Mouse (Mus musculus): ENCODE results near the gene Smarca4.
"Not testable (repeated sequence)": the region's sequence is repeated elsewhere in the genome, so short reads cannot be mapped to it uniquely, and the experiment has no call there.

Gene Smarca4

GRCm38 (mm10) chr9:21653253-21653652, 37.3 kb downstream of the Smarca4 start:
- no peak for DNase-seq (ENCODE audit: low spot score in 2 of 2)

- no peak for DNase-seq (ENCODE audit: low spot score in 2 of 2)
Measured at GRCm38 (mm10) chr9:21662034-21662433, 46.1 kb downstream of the Smarca4 start.

GRCm38 (mm10) chr9:21668946-21669345, 53.0 kb downstream of the Smarca4 start:
- DNase-seq (ENCODE audit: low spot score in 2 of 2) = no peak

GRCm38 (mm10) chr9:21670354-21670753, 54.4 kb downstream of the Smarca4 start:
- DNase-seq (ENCODE audit: low spot score in 2 of 2) = no peak

- no peak for DNase-seq (ENCODE audit: low spot score in 2 of 2)
Measured at GRCm38 (mm10) chr9:21671753-21672152, 55.8 kb downstream of the Smarca4 start.

- no peak for DNase-seq (ENCODE audit: low spot score in 2 of 2)
Measured at GRCm38 (mm10) chr9:21677706-21678105, 61.7 kb downstream of the Smarca4 start.

GRCm38 (mm10) chr9:21680448-21680847, 64.5 kb downstream of the Smarca4 start:
- DNase-seq (ENCODE audit: low spot score in 2 of 2) = no peak

GRCm38 (mm10) chr9:21682827-21683226, 66.9 kb downstream of the Smarca4 start:
- no peak for DNase-seq (ENCODE audit: low spot score in 2 of 2)

GRCm38 (mm10) chr9:21683897-21684296, 67.9 kb downstream of the Smarca4 start:
- DNase-seq (ENCODE audit: low spot score in 2 of 2) = no peak

GRCm38 (mm10) chr9:21688554-21688953, 72.6 kb downstream of the Smarca4 start:
- no peak for DNase-seq (ENCODE audit: low spot score in 2 of 2)

GRCm38 (mm10) chr9:21690031-21690430, 74.1 kb downstream of the Smarca4 start:
- DNase-seq (ENCODE audit: low spot score in 2 of 2) = no peak

GRCm38 (mm10) chr9:21691862-21692261, 75.9 kb downstream of the Smarca4 start:
- DNase-seq (ENCODE audit: low spot score in 2 of 2) = no peak

GRCm38 (mm10) chr9:21692491-21692890, 76.5 kb downstream of the Smarca4 start:
- no peak for DNase-seq (ENCODE audit: low spot score in 2 of 2)

- DNase-seq (ENCODE audit: low spot score in 2 of 2) = no peak
Measured at GRCm38 (mm10) chr9:21694071-21694470, 78.1 kb downstream of the Smarca4 start.

- DNase-seq (ENCODE audit: low spot score in 2 of 2) = no peak
Measured at GRCm38 (mm10) chr9:21695229-21695792, 79.3 kb downstream of the Smarca4 start.

GRCm38 (mm10) chr9:21697121-21697520, 81.2 kb downstream of the Smarca4 start:
- no peak for DNase-seq (ENCODE audit: low spot score in 2 of 2)

- DNase-seq (ENCODE audit: low spot score in 2 of 2) = not testable (repeated sequence)
Measured at GRCm38 (mm10) chr9:21699280-21699679, 83.3 kb downstream of the Smarca4 start.

- no peak for DNase-seq (ENCODE audit: low spot score in 2 of 2)
Measured at GRCm38 (mm10) chr9:21701091-21701490, 85.1 kb downstream of the Smarca4 start.

- DNase-seq (ENCODE audit: low spot score in 2 of 2) = no peak
Measured at GRCm38 (mm10) chr9:21703494-21703893, 87.5 kb downstream of the Smarca4 start.

GRCm38 (mm10) chr9:21706085-21706484, 90.1 kb downstream of the Smarca4 start:
- no peak for DNase-seq (ENCODE audit: low spot score in 2 of 2)

- no peak for DNase-seq (ENCODE audit: low spot score in 2 of 2)
Measured at GRCm38 (mm10) chr9:21706586-21707265, 90.8 kb downstream of the Smarca4 start.

- no peak for DNase-seq (ENCODE audit: low spot score in 2 of 2)
Measured at GRCm38 (mm10) chr9:21709340-21709739, 93.4 kb downstream of the Smarca4 start.

- DNase-seq (ENCODE audit: low spot score in 2 of 2) = peak; percentile 52 to 68
Measured at GRCm38 (mm10) chr9:21715298-21715697, 99.3 kb downstream of the Smarca4 start.

- DNase-seq (ENCODE audit: low spot score in 2 of 2) = no peak
Measured at GRCm38 (mm10) chr9:21717015-21717414, 101.0 kb downstream of the Smarca4 start.

Data from urinary bladder, postnatal 36 days (tissue).